Mouse (Mus musculus): ENCODE results near the gene Hist1h4d. TPM values are rescaled to one million over a fixed set of nuclear protein-coding genes. Genes with fewer than 3 reads are reported as not detected.
A peak's percentile ranks its signal among the peaks of the same experiment; 100 is the strongest.
"Not testable (repeated sequence)": the region's sequence is repeated elsewhere in the genome, so short reads cannot be mapped to it uniquely, and the experiment has no call there.

The Hist1h4d gene
- total RNA-seq, 2 experiments from 2014 or later: 132 to 135 TPM

GRCm38 (mm10) chr13:23573034-23573897 lies 8.1 kb upstream of the Hist1h4d start:
- DNase-seq: not testable (repeated sequence)

GRCm38 (mm10) chr13:23573898-23574524 lies 7.4 kb upstream of the Hist1h4d start, which contains the start of the genes Hist1h2bf and Hist1h2ad:
Gene Hist1h2bf (minus strand): TSS chr13:23574196.
Gene Hist1h2ad (plus strand): TSS chr13:23574381.
- peak; percentile 87 to 90 for DNase-seq

GRCm38 (mm10) chr13:23574546-23575170 lies 6.7 kb upstream of the Hist1h4d start:
- DNase-seq: not testable (repeated sequence)

DNA sequence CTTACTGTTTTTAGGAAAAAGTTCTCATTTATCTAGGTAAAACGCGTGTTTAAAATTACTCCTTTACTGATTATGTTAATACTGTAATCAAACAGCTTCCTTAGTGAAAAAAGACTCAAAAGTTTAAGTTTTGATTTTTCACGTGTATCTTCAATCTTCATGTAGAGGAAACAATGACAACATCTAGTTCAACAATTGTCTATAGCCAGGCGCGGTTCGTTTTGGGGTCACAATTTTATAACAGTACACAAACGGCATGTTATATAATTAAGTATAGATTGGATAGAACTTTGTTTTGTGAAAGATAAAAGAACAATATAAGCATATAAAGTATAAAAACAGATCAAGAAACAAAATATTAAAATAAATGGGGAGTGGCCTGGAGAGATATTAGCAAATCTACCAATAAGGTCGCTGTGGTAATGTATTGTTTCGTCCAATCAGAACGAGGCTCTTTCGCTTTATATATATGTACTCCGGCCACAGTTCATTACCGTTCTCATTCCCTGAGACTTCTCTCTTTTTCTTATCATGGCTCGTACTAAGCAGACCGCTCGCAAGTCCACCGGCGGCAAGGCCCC lies 6.0 kb upstream of the Hist1h4d start, which contains the start of gene Hist1h3d:
TSS of gene Hist1h3d (plus strand) at position 493 of the 581 bp plus-strand sequence.
- DNase-seq: peak; percentile 48 to 58

- not testable (repeated sequence) for DNase-seq
These were observed 5.5 kb upstream of the Hist1h4d start for GRCm38 (mm10) chr13:23575864-23576313.

- no peak for DNase-seq
These were observed 5.0 kb upstream of the Hist1h4d start for GRCm38 (mm10) chr13:23576351-23576881.

GRCm38 (mm10) chr13:23576906-23577639 lies 4.3 kb upstream of the Hist1h4d start:
- no peak for DNase-seq

- DNase-seq: no peak
These were observed 3.6 kb upstream of the Hist1h4d start for GRCm38 (mm10) chr13:23577835-23578234.

- DNase-seq: no peak
These were observed 1.0 kb downstream of the Hist1h4d start for GRCm38 (mm10) chr13:23582219-23583056.

DNA sequence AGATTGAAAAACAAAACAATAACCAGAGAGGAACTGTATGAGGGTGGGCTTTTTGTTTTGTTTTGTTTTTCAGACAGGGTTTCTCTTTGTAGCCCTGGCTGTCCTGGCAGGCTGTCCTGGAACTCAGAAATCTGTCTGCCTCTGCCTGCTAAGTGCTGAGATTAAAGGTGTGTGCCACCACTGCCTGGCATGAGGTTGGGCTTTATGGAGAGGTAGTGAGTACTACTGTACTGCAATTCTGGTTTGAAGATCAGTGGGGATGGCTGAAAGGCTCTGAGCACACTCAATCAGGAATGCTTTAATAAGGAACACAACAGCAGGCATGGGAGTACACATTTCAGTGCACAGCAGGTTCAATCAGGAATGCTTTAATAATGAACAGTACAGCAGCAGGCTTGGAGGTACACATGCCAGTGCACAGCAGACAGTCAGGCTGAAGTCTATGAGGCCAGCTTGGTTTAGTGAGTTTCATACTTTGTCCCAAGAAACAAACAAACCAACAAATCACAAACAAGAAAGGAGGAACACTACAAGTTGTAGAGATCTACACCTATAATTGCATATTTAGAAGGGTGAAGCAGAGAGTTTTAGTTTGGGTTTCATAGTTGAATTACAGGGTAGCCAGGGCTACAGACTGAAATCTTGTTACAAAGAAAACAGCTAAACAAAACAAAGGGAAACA lies 2.1 kb downstream of the Hist1h4d start:
- DNase-seq: no peak

GRCm38 (mm10) chr13:23584331-23584730 lies 2.9 kb downstream of the Hist1h4d start:
- no peak for DNase-seq

- DNase-seq: peak; percentile 66 to 68
These were observed 3.6 kb downstream of the Hist1h4d start for GRCm38 (mm10) chr13:23585029-23585441.

GRCm38 (mm10) chr13:23585442-23586098 lies 4.2 kb downstream of the Hist1h4d start:
- DNase-seq: peak; percentile 71 to 75

- DNase-seq: no peak
These were observed 4.9 kb downstream of the Hist1h4d start for GRCm38 (mm10) chr13:23586099-23586939.

DNA sequence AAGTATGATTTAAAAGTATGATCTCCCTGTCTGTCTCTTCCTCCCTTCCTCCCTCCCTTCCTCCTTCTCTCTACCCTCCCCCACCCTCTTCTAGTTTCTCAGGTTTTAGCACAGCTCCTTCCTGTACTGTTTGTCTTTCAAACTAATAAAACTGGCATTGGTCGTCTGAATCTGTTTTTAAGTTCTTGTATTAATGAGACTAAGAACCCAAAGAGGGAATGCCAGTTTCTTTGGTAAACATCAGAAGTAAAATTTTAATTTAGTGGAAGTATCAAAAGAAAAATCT lies 5.5 kb downstream of the Hist1h4d start:
- no peak for DNase-seq

- DNase-seq: no peak
These were observed 9.8 kb downstream of the Hist1h4d start for GRCm38 (mm10) chr13:23591206-23591605.

- not testable (repeated sequence) for DNase-seq
These were observed 10.5 kb downstream of the Hist1h4d start for GRCm38 (mm10) chr13:23591886-23592285.

DNA sequence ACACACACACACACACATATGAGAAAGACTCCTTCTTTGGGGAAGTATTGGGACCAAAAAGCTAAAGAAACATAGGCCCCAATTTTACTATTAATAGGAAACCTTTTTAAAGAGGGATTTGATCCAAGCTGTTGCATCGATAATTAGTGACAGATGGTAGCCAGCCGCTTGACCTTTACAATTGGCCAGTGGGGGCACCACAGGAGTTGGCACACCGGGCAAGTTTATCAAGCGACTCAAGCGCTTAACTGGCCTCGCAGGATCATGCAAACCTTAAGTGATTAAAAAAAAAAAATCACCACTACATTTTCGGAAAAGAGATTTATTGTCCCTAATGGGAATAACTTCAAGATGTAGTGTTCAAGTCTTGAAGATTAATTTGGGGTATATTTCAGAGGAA lies 11.2 kb downstream of the Hist1h4d start:
- DNase-seq: no peak

All from layer of hippocampus, postnatal 36 days (tissue).